Mouse (Mus musculus) embryonic facial prominence, embryonic 14.5 days (tissue): ENCODE results near the gene Lima1. TPM values are rescaled to one million over a fixed set of nuclear protein-coding genes. Genes with fewer than 3 reads are reported as not detected.
A peak's percentile ranks its signal among the peaks of the same experiment; 100 is the strongest.
"Not testable (repeated sequence)": the region's sequence is repeated elsewhere in the genome, so short reads cannot be mapped to it uniquely, and the experiment has no call there.

Experiments
- ATAC-seq: fragments of 200-750 bp; cut with Nextera tagmentation; 2 replicates; pipeline ENCODE4 v1.8.0; 2017; ENCODE audit warnings: low read depth, moderate number of reproducible peaks, moderate TSS enrichment
- DNase-seq: peaks from one replicate; pipeline ENCODE4 v3.0.0-alpha.2; 2015; ENCODE audit warnings: low spot score
- H3K27ac ChIP-seq: fragments of 300-500 bp; sonication (generic); replicated peaks from 2 replicates; pipeline ENCODE4 v1.5.1; 2014; ENCODE audit warnings: low read depth, mild to moderate bottlenecking, low read length, moderate library complexity
- H3K27me3 ChIP-seq: fragments of 300-500 bp; sonication (generic); replicated peaks from 2 replicates; pipeline ENCODE4 v1.6.1; 2014; ENCODE audit warnings: low read length; ENCODE audit not compliant: control insufficient read depth, insufficient read depth
- H3K36me3 ChIP-seq: fragments of 300-500 bp; sonication (generic); 2 replicates; pipeline ENCODE4 v1.6.1; 2014; ENCODE audit warnings: low read length, mixed read lengths; ENCODE audit not compliant: control insufficient read depth, insufficient read depth
- H3K4me1 ChIP-seq: fragments of 300-500 bp; sonication (generic); 2 replicates; pipeline ENCODE4 v1.6.1; 2014; ENCODE audit warnings: antibody characterized with exemption, low read length; ENCODE audit not compliant: control insufficient read depth, insufficient read depth
- H3K4me2 ChIP-seq: fragments of 300-500 bp; sonication (generic); 2 replicates; pipeline ENCODE4 v1.6.1; 2014; ENCODE audit warnings: low read depth, mild to moderate bottlenecking, low read length, moderate library complexity, mixed read lengths
- H3K4me3 ChIP-seq: fragments of 300-500 bp; sonication (generic); 2 replicates; pipeline ENCODE4 v1.5.1; 2014; ENCODE audit warnings: low read depth, mild to moderate bottlenecking, low read length
- H3K9ac ChIP-seq: fragments of 300-500 bp; sonication (generic); 2 replicates; pipeline ENCODE4 v1.6.1; 2014; ENCODE audit warnings: low read depth, mild to moderate bottlenecking, low read length, moderate library complexity, mixed read lengths
- H3K9me3 ChIP-seq: fragments of 300-500 bp; sonication (generic); 2 replicates; pipeline ENCODE4 v1.6.1; 2016; ENCODE audit warnings: low read length; ENCODE audit not compliant: control insufficient read depth
- WGBS: fragments of 180-500 bp; shearing (Covaris S2); extraction: QIAGEN DNeasy Blood & Tissue Kit; methylation state at CpG from one replicate; pipeline ENCODE4 v1.1.7; 2014; 5-methylcytosine and 5-hydroxymethylcytosine counted together
- polyA plus RNA-seq: library from polyadenylated mRNA; unstranded; fragments of >200 nt; fragmentation: Nextera tagmentation; extraction: Ambion mirVana; gene quantifications from 2 replicates; pipeline ENCODE4 v1.2.1, GENCODE M21; 2014

The Lima1 gene
- polyA plus RNA-seq, 1 experiment from 2014 or later = 66.6 TPM

- Histone ChIP-seq H3K9me3 (no peaks in the 10 kb centered on the region), H3K27ac (no peak overlapping the region), H3K36me3 (no peaks in the 10 kb centered on the region), H3K27me3 (no peaks in the 10 kb centered on the region), H3K4me2 (no peak overlapping the region), H3K9ac (no peak overlapping the region), H3K4me1 (no peaks in the 10 kb centered on the region), H3K4me3 (no peak overlapping the region)
- peak; percentile 88 for DNase-seq
- ATAC-seq = peak; percentile 84
- 8% methylated on average over 4 of the region's 4 CpGs for WGBS
Observed at GRCm38 (mm10) chr15:99904333-99904732, 29.1 kb upstream of the Lima1 start.

DNA sequence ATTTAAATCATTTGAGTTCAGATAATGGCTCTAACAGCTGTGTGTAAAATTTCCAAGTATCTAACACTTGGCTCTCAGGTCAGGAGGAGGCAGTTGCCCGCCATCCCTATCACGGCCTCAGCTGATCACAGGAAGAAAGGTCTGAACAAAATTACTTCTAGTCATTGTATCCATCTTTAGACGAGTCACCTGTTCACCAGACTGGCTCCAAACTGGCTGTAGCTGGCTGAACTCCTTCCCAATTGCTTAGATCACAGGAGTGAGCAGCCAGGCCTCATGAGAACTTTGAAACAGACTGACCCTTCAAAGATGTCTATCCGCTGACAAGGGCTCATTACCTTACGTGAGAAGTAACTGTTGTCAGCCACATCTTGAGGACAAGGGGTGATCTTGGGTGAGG is 28.0 kb upstream of the Lima1 start:
- DNase-seq = no peak
- no peaks in the 10 kb centered on the region for H3K27me3 ChIP-seq
- H3K4me1 ChIP-seq = no peaks in the 10 kb centered on the region
- H3K9ac ChIP-seq = no peak overlapping the region
- H3K9me3 ChIP-seq = no peaks in the 10 kb centered on the region
- no peaks in the 10 kb centered on the region for H3K36me3 ChIP-seq
- no peak overlapping the region for H3K4me2 ChIP-seq
- no peak overlapping the region for H3K4me3 ChIP-seq
- H3K27ac ChIP-seq = no peak overlapping the region
- ATAC-seq = no peak
- WGBS = 71% methylated on average over 5 of the region's 5 CpGs

- Histone ChIP-seq H3K4me1 (no peaks in the 10 kb centered on the region), H3K27me3 (no peaks in the 10 kb centered on the region), H3K4me2 (no peak overlapping the region), H3K27ac (no peak overlapping the region), H3K4me3 (no peak overlapping the region), H3K9me3 (no peaks in the 10 kb centered on the region), H3K9ac (no peak overlapping the region), H3K36me3 (no peaks in the 10 kb centered on the region)
- ATAC-seq (no peak), DNase-seq (no peak)
- WGBS = 67% methylated on average over 5 of the region's 5 CpGs
Observed at GRCm38 (mm10) chr15:99902786-99903185, 27.5 kb upstream of the Lima1 start.

GRCm38 (mm10) chr15:99896621-99897020 is 21.4 kb upstream of the Lima1 start:
- H3K9ac ChIP-seq = no peak overlapping the region
- no peaks in the 10 kb centered on the region for H3K27me3 ChIP-seq
- DNase-seq (no peak), ATAC-seq (no peak)
- H3K4me1 ChIP-seq = no peaks in the 10 kb centered on the region
- no peaks in the 10 kb centered on the region for H3K9me3 ChIP-seq
- no peak overlapping the region for H3K27ac ChIP-seq
- no peaks in the 10 kb centered on the region for H3K36me3 ChIP-seq
- no peak overlapping the region for H3K4me3 ChIP-seq
- H3K4me2 ChIP-seq = no peak overlapping the region

GRCm38 (mm10) chr15:99891355-99891754 is 16.1 kb upstream of the Lima1 start:
- ATAC-seq = no peak; the same call in 1 of the 2 replicates
- H3K27ac ChIP-seq = no peak overlapping the region
- H3K4me3 ChIP-seq = no peak overlapping the region
- no peaks in the 10 kb centered on the region for H3K9me3 ChIP-seq
- DNase-seq = no peak
- no peak overlapping the region for H3K9ac ChIP-seq
- peaks cover 5% of the 10 kb centered on the region for H3K4me1 ChIP-seq
- H3K36me3 ChIP-seq = no peaks in the 10 kb centered on the region
- H3K4me2 ChIP-seq = no peak overlapping the region
- 97% methylated on average over 1 of the region's 3 CpGs for WGBS
- H3K27me3 ChIP-seq = no peaks in the 10 kb centered on the region

- Histone ChIP-seq H3K4me2 (peak overlapping the region; percentile 34), H3K27ac (no peak overlapping the region), H3K4me1 (peaks cover 5% of the 10 kb centered on the region), H3K9me3 (no peaks in the 10 kb centered on the region), H3K27me3 (no peaks in the 10 kb centered on the region), H3K36me3 (no peaks in the 10 kb centered on the region), H3K9ac (no peak overlapping the region; the same call in 1 of the 2 replicates), H3K4me3 (no peak overlapping the region)
- 39% methylated on average over 19 of the region's 19 CpGs for WGBS
- ATAC-seq = peak; percentile 88
- DNase-seq = peak; percentile 81
Observed at GRCm38 (mm10) chr15:99890412-99891236, 15.4 kb upstream of the Lima1 start.

- no peaks in the 10 kb centered on the region for H3K36me3 ChIP-seq
- DNase-seq (peak; percentile 35), ATAC-seq (no peak)
- H3K4me3 ChIP-seq = no peak overlapping the region
- H3K9me3 ChIP-seq = no peaks in the 10 kb centered on the region
- no peak overlapping the region; the same call in 1 of the 2 replicates for H3K27ac ChIP-seq
- H3K4me1 ChIP-seq = peaks cover 5% of the 10 kb centered on the region
- H3K4me2 ChIP-seq = peak overlapping the region; percentile 7; the same call in 1 of the 2 replicates
- H3K27me3 ChIP-seq = no peaks in the 10 kb centered on the region
- WGBS = 34% methylated on average over 8 of the region's 8 CpGs
- H3K9ac ChIP-seq = peak overlapping the region; percentile 42; the same call in 1 of the 2 replicates
Observed at GRCm38 (mm10) chr15:99889275-99889874, 14.1 kb upstream of the Lima1 start.

DNA sequence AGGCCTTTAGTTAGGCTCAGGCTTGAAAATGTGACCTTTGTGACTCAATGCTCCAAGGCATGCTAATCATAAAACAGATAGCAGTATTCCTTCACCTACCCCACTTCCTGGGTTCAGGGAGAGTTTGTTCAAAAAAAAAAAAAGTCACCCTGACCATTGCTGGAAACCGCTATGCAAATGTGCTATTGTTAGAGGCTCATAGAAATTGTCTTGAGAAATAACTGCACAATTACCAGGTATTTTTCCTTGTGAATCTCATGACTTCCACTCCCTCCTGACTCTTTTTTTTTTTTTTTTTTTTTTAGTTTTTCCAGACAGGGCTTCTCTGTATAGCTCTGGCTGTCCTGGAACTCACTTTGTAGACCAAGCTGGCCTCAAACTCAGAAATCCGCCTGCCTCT is 11.9 kb upstream of the Lima1 start:
- DNase-seq, H3K4me1 ChIP-seq, H3K9ac ChIP-seq, H3K9me3 ChIP-seq, H3K4me2 ChIP-seq, H3K27ac ChIP-seq, H3K27me3 ChIP-seq, ATAC-seq, H3K4me3 ChIP-seq, H3K36me3 ChIP-seq: not testable (repeated sequence)
- WGBS = 96% methylated on average over 2 of the region's 2 CpGs
